Mouse (Mus musculus) layer of hippocampus, postnatal 14 days (tissue): ENCODE results near the gene Itgb1bp1. TPM values are rescaled to one million over a fixed set of nuclear protein-coding genes. Genes with fewer than 3 reads are reported as not detected.

Experiments used
- DNase-seq, 2 experiments: peaks; one replicate each; pipeline ENCODE4 v3.0.0; 2021 to 2022; ENCODE audit warnings: low spot score in 2 of 2, mixed read lengths in 1 of 2
- total RNA-seq, 2 experiments: library from RNA; stranded (reverse); gene quantifications; 2 replicates each; pipeline ENCODE4 v1.2.3; 2021

Itgb1bp1 gene
- total RNA-seq, 2 experiments from 2014 or later: 38.9 to 39.7 TPM

- DNase-seq: no peak
These were observed 16.3 kb upstream of the Itgb1bp1 start for GRCm38 (mm10) chr12:21302361-21302783.

GRCm38 (mm10) chr12:21301932-21302331 lies 15.8 kb upstream of the Itgb1bp1 start:
- no peak for DNase-seq

DNA sequence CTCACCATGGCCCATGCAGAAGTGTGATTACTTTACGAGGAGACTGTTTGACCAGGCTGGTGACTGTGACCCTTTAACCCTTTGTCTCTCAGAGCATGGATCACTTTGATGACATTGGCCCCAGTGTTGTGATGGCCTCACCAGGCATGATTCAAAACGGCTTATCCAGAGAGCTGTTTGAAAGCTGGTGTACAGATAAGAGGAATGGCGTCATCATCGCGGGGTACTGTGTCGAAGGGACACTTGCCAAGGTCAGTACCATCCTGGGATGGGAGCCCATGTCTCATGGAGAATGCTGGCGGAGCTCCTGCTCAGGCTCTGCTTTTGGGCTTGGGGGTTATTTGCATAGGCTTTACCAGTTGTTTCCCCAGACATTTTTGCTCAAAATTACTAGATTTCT lies 15.2 kb upstream of the Itgb1bp1 start:
- DNase-seq: no peak

GRCm38 (mm10) chr12:21298856-21299255 lies 12.8 kb upstream of the Itgb1bp1 start:
- DNase-seq: no peak

DNA sequence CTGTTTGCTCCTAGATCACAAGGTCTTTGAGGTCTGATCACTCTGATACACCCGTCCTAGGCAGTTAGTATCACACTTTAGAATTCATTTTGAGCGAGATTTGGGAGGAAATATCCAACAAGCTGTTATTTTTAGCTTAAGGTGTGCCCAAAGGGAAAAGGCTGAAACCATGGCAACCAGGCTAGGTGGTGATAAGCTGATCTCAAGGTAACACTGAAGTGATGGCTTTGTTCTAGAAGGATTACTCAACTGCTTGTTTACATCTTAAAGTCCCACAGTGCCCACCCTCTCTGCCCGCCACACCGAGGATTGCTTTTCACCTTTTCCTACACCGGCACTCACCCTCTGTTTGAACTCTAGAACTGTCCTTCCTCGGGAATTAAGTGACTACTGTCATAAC lies 3.6 kb upstream of the Itgb1bp1 start:
- DNase-seq: no peak

DNA sequence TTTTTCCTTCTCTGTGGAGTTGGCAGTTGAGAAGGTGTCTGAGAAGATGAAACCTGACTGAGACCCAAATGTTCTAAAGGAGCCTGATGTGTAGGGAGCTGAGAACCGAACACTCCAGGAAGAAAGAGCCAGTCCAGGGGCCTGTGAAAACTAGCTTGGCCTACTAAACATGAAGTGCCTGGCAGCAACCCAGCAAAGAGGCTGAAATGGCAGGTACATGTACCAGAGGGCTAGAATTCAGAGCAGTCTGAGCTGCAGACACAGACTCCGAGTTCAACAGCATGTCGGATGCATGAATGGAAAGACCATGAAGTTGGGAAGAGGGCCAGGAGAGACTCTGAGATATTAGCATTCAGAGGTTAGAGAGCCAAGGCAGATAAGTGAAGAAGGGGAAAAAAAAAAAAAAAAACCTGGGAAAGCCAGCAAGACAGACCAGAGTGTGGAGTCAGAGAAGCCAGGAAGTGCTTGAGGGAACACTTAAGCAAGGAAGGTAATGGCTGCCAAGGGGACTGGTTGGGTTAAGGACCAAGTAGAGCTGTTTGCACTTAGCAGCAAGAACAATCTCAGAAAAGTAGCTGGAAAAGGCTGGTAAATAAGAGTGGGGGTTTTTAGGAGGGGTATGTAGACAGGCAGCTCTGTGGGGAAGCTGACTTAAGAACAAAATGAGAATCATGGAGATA lies 2.8 kb upstream of the Itgb1bp1 start:
- DNase-seq: no peak

GRCm38 (mm10) chr12:21286712-21287650 lies 897 bp upstream of the Itgb1bp1 start:
- no peak for DNase-seq

DNA sequence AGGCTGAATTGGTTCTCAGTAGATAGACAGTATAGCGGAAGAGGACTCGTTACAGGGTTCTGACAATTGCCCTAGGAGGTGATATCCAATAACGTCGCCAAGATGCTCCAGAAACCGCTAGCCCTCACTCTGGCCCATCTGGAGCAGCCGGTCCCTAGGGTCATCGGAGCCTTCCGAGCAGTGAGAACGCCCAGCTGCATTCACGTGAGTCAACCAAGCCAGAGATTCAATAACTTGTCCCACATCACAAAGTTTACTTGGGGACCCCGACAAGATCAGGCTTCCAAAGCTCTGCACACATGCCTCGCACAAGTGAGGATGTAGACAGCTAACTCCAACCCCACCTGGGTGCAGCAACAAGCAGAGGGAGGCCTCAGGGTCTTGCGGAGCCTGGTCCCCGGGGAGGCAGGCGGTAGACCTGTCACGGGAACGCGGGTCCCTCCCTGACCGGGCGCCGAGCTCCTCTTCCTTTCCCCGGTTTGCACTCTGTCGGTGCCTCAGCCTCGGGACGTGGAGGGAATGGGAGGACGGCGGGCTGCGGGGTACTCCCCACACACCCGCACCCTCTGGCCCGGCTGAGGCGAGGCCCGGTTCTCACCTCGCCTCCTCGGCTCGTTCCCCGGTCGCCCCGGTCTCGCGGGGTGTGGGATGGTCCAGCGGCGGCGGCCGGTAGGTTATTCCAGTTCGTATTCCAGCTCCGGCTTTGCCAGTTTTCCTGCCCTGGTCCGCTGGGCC lies 409 bp downstream of the Itgb1bp1 start:
- no peak for DNase-seq

GRCm38 (mm10) chr12:21284761-21285441 lies 1.2 kb downstream of the Itgb1bp1 start, which contains the start of gene Cpsf3:
TSS of gene Cpsf3 (plus strand) at chr12:21285391.
- no peak for DNase-seq

- no peak for DNase-seq
These were observed 8.7 kb downstream of the Itgb1bp1 start for GRCm38 (mm10) chr12:21277352-21277864.

GRCm38 (mm10) chr12:21274446-21274845 lies 11.6 kb downstream of the Itgb1bp1 start:
- no peak for DNase-seq

DNA sequence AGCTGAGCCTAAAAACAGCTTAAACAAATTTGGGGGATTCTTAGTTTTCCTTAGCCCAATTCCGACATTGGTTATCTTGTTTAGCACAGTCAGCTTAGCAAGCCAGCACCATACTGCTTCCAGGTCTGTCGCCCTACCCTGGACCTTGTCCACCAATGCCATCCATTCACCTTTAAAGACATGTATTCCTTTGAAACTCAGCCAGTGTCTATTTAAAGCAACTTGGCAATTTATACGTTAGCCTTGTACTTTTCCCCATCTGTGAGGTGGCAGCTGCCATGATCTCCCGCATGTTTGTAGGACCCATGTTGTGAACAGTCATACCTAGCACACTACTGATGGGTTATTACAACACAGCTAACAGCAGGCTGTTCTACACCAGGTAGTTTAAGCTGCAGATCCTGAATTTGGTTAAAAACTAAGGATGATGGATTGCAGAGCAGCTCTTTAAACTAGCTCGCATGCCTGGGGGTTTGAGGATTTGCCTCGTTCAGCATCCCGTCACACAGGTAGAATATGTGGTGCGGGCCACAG lies 17.9 kb downstream of the Itgb1bp1 start:
- no peak for DNase-seq

DNA sequence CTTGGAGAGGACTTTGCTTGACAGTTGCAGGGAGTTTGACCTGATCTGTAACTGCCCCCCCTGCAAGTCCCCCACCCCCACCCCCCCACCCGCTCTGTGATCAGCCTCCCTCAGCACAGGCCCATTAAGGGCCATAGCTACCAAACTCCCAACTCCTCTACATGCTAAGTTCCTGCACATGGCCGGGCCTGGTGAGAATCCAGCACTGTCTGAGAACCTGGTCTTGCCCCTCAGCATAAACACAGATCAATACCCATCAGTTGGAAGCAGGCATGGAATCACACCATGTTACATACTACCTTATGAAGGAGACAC lies 19.3 kb downstream of the Itgb1bp1 start:
- no peak for DNase-seq

DNA sequence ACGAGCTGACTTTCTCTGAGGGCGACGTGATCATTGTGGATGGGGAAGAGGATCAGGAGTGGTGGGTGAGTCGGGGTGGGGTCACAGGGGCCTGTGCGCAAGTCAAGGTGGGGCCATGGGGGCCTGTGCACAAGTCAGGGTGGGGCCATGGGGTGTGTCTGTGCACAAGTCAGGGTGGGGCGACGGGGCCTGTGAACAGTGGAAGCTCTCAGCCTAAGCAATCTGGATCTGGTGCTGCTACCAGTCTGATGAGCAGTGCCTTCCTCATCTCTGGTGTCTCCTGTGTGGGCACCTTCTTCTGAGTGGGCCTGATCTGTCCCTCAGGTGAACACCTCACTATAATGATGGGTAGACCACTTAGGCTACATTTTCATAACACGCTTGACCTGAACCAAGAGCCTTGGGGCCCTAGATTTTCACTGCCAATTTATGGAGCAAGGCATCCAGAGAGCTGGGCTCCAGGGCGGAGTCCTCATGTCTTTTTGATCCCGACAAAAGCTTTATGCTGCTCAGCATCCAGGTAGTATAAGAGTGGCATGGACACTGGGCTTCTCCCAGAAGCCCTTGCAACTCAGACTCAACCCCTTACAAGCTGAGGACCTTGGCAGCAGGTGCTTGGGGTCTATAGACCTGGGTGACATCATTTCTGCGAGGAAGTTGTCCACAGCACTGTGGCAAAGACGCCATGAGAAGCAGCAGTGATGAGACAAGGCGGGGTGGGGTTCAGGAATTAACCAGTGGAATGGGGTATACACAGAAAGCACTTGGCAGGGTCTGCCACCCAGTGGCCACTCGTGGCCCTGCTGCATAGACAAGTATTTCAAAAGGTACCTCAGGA lies 19.9 kb downstream of the Itgb1bp1 start:
- peak; percentile 54 to 74 for DNase-seq

- no peak for DNase-seq
These were observed 20.6 kb downstream of the Itgb1bp1 start for GRCm38 (mm10) chr12:21265501-21265900.

DNA sequence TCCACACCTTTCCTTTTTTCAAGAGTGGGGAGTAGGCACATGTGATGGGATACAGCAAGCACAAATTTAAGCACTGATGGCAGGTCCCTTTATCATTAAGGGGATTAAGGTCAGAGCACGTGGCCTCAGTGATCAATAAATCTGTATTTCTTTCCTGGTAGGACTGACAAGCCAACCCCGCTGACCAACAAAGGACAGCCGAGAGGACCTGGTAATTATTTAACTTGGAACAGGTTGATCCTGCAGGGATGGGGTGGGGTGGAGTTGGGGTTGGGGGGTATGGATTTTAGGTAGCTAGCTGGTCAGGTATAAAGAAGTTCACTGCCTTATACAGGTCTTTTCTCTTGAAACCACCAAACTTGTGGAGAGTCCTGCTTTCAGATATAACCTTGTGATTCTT lies 21.1 kb downstream of the Itgb1bp1 start:
- DNase-seq: no peak

- DNase-seq: no peak
These were observed 21.8 kb downstream of the Itgb1bp1 start for GRCm38 (mm10) chr12:21264241-21264640.

DNA sequence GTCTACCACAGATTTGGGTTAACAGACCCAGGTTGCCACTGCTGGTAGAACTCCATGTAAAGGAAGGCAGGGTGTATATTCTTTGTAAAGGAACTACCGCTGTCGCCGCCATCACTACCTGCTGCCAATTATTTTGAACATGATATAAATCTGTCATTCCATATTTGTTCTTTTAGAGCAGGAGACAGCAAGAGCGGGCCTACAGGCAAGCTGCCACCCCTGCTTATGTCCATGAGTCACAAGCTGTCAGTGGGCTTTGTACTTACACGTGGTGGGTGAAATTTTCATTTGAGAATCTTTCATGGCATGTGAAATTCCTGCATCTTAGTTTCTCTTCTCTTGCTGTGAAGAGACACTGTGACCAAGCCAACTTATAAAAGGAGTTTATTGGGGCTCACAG lies 22.8 kb downstream of the Itgb1bp1 start:
- DNase-seq: peak; percentile 44 to 60

DNA sequence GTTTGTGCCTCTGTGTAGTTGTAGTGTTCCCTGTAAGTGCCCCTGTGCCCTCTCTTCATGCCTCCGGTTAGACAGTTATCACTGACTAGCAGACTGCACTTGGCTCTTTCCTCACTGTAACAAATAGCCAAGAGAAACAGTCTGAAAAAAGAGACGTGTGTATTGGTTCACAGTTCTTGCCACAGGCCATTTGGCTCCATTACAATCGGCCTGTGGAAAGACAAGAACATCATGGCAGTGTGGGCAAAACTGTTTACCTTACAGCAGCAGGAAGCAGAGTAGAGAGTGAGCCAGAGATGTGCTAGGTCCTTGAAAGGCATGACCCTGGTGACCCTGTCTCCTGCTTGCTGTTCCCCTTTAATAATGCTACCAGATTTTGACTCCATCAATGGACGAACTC lies 24.6 kb downstream of the Itgb1bp1 start:
- DNase-seq: no peak
